Mouse (Mus musculus) telencephalon, adult 2 months (tissue): ENCODE measurements around the gene Il1f8.
"Not testable (repeated sequence)": the region's sequence is repeated elsewhere in the genome, so short reads cannot be mapped to it uniquely, and the experiment has no call there.

ENCODE experiments used
- DNase-seq: peaks from one replicate; pipeline ENCODE4 v3.0.0-alpha.2; 2011; ENCODE audit warnings: low read depth, low spot score

Gene Il1f8

DNA sequence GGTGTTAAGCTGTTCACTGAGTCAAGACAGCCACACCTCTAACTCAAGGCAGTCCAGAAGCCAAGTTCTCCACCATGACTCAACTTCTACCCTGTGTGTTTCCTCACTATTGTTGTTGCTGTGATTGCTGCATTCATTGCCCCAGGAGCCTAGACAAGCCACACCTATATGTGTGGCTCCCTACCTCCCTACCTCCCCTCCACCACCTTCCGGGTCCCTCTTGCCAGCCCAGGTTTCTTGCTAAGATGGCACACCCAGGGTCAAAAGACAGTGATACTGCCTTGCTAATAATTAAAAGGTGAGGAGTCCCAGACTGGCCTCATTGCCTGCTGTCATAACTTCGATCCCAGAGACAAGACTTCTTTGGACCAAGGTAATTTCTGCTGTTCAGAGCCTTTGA, at the start of gene Il1f8:
Gene Il1f8, plus strand, starts transcription at position 301 of the 400 bp plus-strand sequence.
- no peak for DNase-seq

- no peak for DNase-seq
These were observed 49.2 kb upstream of the Il1f8 start for GRCm38 (mm10) chr2:24103619-24104289.

DNA sequence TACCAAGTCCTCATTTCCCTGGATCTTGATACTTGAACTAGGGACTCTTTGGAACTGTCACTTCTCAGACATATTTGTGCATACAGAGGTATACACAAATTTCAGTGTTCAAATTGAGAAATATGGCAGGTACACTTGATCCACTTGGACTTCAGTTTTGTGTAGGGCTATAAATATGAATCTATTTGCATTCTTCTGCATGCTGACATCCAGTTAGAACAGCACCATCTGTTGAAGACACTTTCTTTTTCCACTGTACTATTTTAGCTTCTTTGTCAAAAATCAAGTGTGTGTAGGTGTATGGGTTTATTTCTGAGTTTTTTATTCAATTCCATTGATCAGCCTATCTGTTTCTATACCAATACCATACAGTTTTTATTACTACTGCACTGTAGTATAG, 43.9 kb upstream of the Il1f8 start:
- DNase-seq, result peak; percentile 50

DNA sequence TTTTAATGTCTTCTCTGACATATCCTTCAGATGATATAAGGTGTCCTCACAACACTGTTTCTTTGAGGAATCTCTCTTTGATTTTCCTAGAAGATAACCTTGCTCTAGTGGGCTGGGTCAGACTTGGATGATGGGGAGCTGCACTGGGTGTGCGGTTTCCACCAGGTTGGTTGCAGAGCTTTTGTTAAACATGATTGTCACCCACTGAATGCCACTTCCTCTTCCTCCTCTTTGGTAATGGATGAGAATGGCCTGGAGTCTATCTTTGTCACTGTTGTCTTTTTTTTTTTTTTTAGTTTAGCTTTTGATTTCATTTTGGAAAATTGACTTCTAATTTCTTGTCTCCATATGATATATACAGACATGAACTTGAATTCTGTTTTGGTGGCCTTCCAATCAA, 18.6 kb upstream of the Il1f8 start:
- DNase-seq, result no peak

- DNase-seq, result peak; percentile 9
These were observed 28.8 kb downstream of the Il1f8 start for GRCm38 (mm10) chr2:24181683-24182331.

GRCm38 (mm10) chr2:24182423-24183147, 29.6 kb downstream of the Il1f8 start:
- not testable (repeated sequence) for DNase-seq

DNA sequence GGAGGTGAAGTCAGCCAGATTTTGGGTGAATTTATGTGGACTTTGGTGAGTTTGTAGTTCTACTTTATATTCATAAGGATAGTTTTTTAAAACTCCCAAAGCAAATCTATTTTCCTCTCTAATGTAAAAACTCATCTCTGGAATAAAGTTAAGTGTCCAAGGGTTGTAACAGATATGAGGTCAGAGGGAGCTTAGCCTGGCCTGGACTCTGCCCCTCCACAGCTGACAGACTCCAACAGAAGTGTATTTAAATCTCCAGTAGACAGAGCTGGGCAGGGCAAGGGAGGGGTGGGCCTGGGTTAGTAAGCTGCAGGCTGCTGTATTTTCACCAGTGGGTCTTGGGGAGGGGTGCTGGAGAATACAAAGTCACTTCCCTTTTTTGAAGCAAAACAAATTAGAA, 31.1 kb downstream of the Il1f8 start:
- not testable (repeated sequence) for DNase-seq

DNA sequence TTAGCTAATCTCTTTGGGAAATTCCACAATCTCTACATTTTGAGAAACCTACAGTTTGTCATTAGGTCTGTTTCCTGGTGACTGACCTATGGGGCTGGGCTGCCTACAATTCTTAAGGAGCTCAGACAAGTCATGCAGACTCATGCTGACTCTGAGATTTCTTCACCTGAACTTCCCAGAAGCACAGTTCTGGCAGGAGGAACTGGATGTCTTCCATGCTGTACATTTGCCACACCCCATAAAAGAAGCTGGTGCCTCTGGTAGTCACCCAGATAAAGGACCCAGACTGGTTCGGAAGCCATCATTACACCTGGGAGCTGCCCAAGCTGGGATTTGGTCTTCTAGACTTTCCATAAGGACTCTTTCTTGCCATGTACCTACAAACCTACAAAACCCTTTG, 33.2 kb downstream of the Il1f8 start, which contains the start of gene Il1f9:
Gene Il1f9, plus strand, starts transcription at position 301 of the 400 bp plus-strand sequence.
- no peak for DNase-seq

GRCm38 (mm10) chr2:24187585-24187984, 34.6 kb downstream of the Il1f8 start:
- DNase-seq, result no peak

GRCm38 (mm10) chr2:24188189-24188588, 35.2 kb downstream of the Il1f8 start:
- DNase-seq, result no peak
